Mouse (Mus musculus): ENCODE results near the gene Lin7a. TPM values are rescaled to one million over a fixed set of nuclear protein-coding genes. Genes with fewer than 3 reads are reported as not detected.

Lin7a gene
- polyA plus RNA-seq, 1 experiment from 2014 or later, result 50.8 TPM

GRCm38 (mm10) chr10:107353483-107353882 lies 82.0 kb downstream of the Lin7a start:
- no peaks in the 10 kb centered on the region for H3K36me3 ChIP-seq
- ATAC-seq (ENCODE audit: low read depth), result no peak
- H3K9me3 ChIP-seq, result no peaks in the 10 kb centered on the region
- no peak overlapping the region for H3K9ac ChIP-seq
- no peaks in the 10 kb centered on the region for H3K27me3 ChIP-seq
- H3K4me3 ChIP-seq, result no peak overlapping the region
- no peak overlapping the region for H3K4me2 ChIP-seq
- H3K4me1 ChIP-seq (replicated peaks), result no peaks in the 10 kb centered on the region
- no peak overlapping the region for H3K27ac ChIP-seq (replicated peaks)
- WGBS, result 96% methylated on average over 3 of the region's 3 CpGs

GRCm38 (mm10) chr10:107358443-107359040 lies 87.1 kb downstream of the Lin7a start:
- no peak overlapping the region for H3K4me3 ChIP-seq
- H3K9me3 ChIP-seq, result no peaks in the 10 kb centered on the region
- no peak for ATAC-seq (ENCODE audit: low read depth)
- H3K36me3 ChIP-seq, result no peaks in the 10 kb centered on the region
- H3K9ac ChIP-seq, result no peak overlapping the region
- no peak overlapping the region for H3K4me2 ChIP-seq
- H3K27ac ChIP-seq (replicated peaks), result no peak overlapping the region
- no peaks in the 10 kb centered on the region; the same call in 1 of the 2 replicates for H3K4me1 ChIP-seq (replicated peaks)
- no peaks in the 10 kb centered on the region for H3K27me3 ChIP-seq
- WGBS, result 94% methylated on average over 6 of the region's 6 CpGs

GRCm38 (mm10) chr10:107359296-107359695 lies 87.8 kb downstream of the Lin7a start:
- no peak overlapping the region for H3K4me2 ChIP-seq
- H3K4me1 ChIP-seq (replicated peaks), result no peaks in the 10 kb centered on the region; the same call in 1 of the 2 replicates
- H3K4me3 ChIP-seq, result no peak overlapping the region
- H3K9me3 ChIP-seq, result no peaks in the 10 kb centered on the region
- no peaks in the 10 kb centered on the region for H3K36me3 ChIP-seq
- no peaks in the 10 kb centered on the region for H3K27me3 ChIP-seq
- no peak overlapping the region for H3K9ac ChIP-seq
- H3K27ac ChIP-seq (replicated peaks), result no peak overlapping the region
- no peak for ATAC-seq (ENCODE audit: low read depth)

- H3K36me3 ChIP-seq, result no peaks in the 10 kb centered on the region
- no peak overlapping the region for H3K9ac ChIP-seq
- WGBS, result 67% methylated on average over 4 of the region's 4 CpGs
- ATAC-seq (ENCODE audit: low read depth), result no peak
- H3K4me2 ChIP-seq, result no peak overlapping the region
- H3K9me3 ChIP-seq, result no peaks in the 10 kb centered on the region
- no peaks in the 10 kb centered on the region; the same call in 1 of the 2 replicates for H3K4me1 ChIP-seq (replicated peaks)
- H3K27me3 ChIP-seq, result no peaks in the 10 kb centered on the region
- H3K27ac ChIP-seq (replicated peaks), result no peak overlapping the region
- H3K4me3 ChIP-seq, result no peak overlapping the region
Measured at GRCm38 (mm10) chr10:107361546-107361945, 90.1 kb downstream of the Lin7a start.

DNA sequence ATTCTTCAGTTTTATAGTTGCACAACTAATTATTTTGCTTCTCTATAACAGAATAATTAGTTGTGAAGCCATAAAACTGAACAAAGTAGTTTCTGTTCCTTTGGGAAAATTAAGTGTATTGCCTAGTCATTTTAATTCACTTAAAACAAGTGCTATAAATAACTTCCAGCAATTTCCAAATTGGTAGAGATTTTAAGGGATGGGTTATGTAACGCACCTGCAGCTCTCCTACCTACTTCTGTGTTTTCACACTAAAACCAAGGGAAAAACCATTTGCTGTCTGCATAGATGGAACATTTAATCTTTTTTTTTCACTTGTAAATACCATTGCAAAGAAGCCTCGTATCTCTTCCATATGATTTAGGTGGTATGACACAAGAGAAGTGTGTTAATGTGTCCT lies 90.5 kb downstream of the Lin7a start:
- no peak overlapping the region for H3K4me3 ChIP-seq
- WGBS, result 65% methylated on average over 2 of the region's 2 CpGs
- no peak overlapping the region for H3K9ac ChIP-seq
- H3K4me1 ChIP-seq (replicated peaks), result no peaks in the 10 kb centered on the region; the same call in 1 of the 2 replicates
- H3K36me3 ChIP-seq, result no peaks in the 10 kb centered on the region
- H3K27me3 ChIP-seq, result no peaks in the 10 kb centered on the region
- no peak overlapping the region for H3K27ac ChIP-seq (replicated peaks)
- H3K4me2 ChIP-seq, result no peak overlapping the region
- no peak for ATAC-seq (ENCODE audit: low read depth)
- H3K9me3 ChIP-seq, result no peaks in the 10 kb centered on the region

GRCm38 (mm10) chr10:107363049-107363816 lies 91.7 kb downstream of the Lin7a start:
- ATAC-seq (ENCODE audit: low read depth), result no peak
- no peak overlapping the region for H3K27ac ChIP-seq (replicated peaks)
- no peaks in the 10 kb centered on the region for H3K27me3 ChIP-seq
- no peak overlapping the region for H3K9ac ChIP-seq
- 92% methylated on average over 16 of the region's 16 CpGs for whole genome bisulfite sequencing
- H3K4me2 ChIP-seq, result no peak overlapping the region
- no peak overlapping the region for H3K4me3 ChIP-seq
- no peaks in the 10 kb centered on the region; the same call in 1 of the 2 replicates for H3K4me1 ChIP-seq (replicated peaks)
- no peaks in the 10 kb centered on the region for H3K36me3 ChIP-seq
- H3K9me3 ChIP-seq, result no peaks in the 10 kb centered on the region

GRCm38 (mm10) chr10:107377218-107377617 lies 105.7 kb downstream of the Lin7a start:
- Histone ChIP-seq H3K9ac (no peak overlapping the region), H3K4me2 (no peak overlapping the region), H3K4me3 (no peak overlapping the region), H3K9me3 (no peaks in the 10 kb centered on the region), H3K36me3 (peaks cover 5% of the 10 kb centered on the region; the same call in 1 of the 2 replicates), H3K27me3 (no peaks in the 10 kb centered on the region), H3K4me1 (replicated peaks) (peaks cover 13% of the 10 kb centered on the region; the same call in 1 of the 2 replicates), H3K27ac (replicated peaks) (no peak overlapping the region)
- 34% methylated on average over 2 of the region's 2 CpGs for WGBS
- no peak for ATAC-seq (ENCODE audit: low read depth)

GRCm38 (mm10) chr10:107381143-107381746 lies 109.8 kb downstream of the Lin7a start:
- 41% methylated on average over 4 of the region's 4 CpGs for WGBS

DNA sequence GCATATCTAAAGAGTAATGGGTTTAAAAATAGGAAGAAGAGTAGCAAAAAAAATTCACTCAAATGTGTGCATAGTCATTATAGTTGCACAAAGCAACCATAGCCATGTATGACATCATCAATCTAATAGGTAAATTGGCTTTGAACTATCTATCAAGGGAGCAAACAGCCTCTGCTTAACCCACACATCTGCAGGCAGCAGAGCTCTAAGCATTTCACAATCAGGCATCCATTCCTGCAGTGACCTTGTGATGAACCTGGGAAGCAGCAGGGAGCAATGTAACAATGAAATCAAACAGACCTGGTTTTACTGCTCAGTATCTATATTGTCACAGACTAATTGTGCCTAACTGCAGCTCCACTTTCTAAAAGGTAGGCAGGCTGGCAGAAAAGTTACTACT lies 112.3 kb downstream of the Lin7a start:
- peaks cover 20% of the 10 kb centered on the region; the same call in 1 of the 2 replicates for H3K4me1 ChIP-seq (replicated peaks)
- H3K36me3 ChIP-seq, result no peaks in the 10 kb centered on the region
- H3K27ac ChIP-seq (replicated peaks), result 0 out of 2 replicates have a peak overlapping the region, but pooled peaks have one; percentile 38
- H3K9ac ChIP-seq, result no peak overlapping the region
- no peaks in the 10 kb centered on the region for H3K27me3 ChIP-seq
- ATAC-seq (ENCODE audit: low read depth), result peak; percentile 47
- H3K4me3 ChIP-seq, result no peak overlapping the region
- no peak overlapping the region for H3K4me2 ChIP-seq
- no peaks in the 10 kb centered on the region for H3K9me3 ChIP-seq

More at GRCm38 (mm10) chr10:107381143-107381746, 109.8 kb downstream of the Lin7a start:
- Histone ChIP-seq H3K4me3 (no peak overlapping the region), H3K9ac (no peak overlapping the region), H3K27me3 (no peaks in the 10 kb centered on the region), H3K4me1 (replicated peaks) (peaks cover 20% of the 10 kb centered on the region; the same call in 1 of the 2 replicates), H3K4me2 (no peak overlapping the region), H3K9me3 (no peaks in the 10 kb centered on the region), H3K36me3 (no peaks in the 10 kb centered on the region), H3K27ac (replicated peaks) (peak overlapping the region; percentile 68)
- ATAC-seq (ENCODE audit: low read depth), result peak; percentile 73

GRCm38 (mm10) chr10:107389505-107389904 lies 118.0 kb downstream of the Lin7a start:
- ATAC-seq (ENCODE audit: low read depth), result peak; percentile 72
- Histone ChIP-seq H3K4me2 (no peak overlapping the region), H3K9me3 (no peaks in the 10 kb centered on the region), H3K27me3 (no peaks in the 10 kb centered on the region), H3K9ac (no peak overlapping the region), H3K4me3 (no peak overlapping the region), H3K36me3 (no peaks in the 10 kb centered on the region), H3K4me1 (replicated peaks) (no peaks in the 10 kb centered on the region; the same call in 1 of the 2 replicates), H3K27ac (replicated peaks) (no peak overlapping the region)
- 63% methylated on average over 4 of the region's 4 CpGs for WGBS

DNA sequence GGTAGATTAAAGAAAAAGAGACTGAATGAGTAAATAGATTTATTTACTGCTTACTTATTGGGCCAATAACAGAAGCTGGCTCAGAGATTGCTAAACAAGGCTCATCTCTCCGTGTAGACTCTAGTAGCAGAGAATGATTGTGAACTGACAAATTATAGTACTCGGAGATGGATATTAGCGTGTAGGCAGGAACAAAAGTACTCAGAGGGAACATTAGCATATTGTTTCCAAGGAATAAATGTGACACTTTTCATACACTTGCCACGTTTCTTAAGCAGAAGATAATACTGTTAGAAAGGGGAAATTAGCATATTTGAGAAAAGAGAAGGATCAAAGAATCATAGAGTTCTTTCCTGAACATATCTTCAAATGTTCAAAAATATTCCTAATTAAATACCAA lies 133.9 kb downstream of the Lin7a start:
- Histone ChIP-seq H3K27ac (replicated peaks) (no peak overlapping the region), H3K4me2 (no peak overlapping the region), H3K36me3 (no peaks in the 10 kb centered on the region; the same call in 1 of the 2 replicates), H3K27me3 (no peaks in the 10 kb centered on the region), H3K4me3 (no peak overlapping the region), H3K9ac (no peak overlapping the region), H3K4me1 (replicated peaks) (no peaks in the 10 kb centered on the region), H3K9me3 (no peaks in the 10 kb centered on the region)
- ATAC-seq (ENCODE audit: low read depth), result no peak
- 68% methylated on average over 4 of the region's 4 CpGs for WGBS

GRCm38 (mm10) chr10:107418306-107418705 lies 146.8 kb downstream of the Lin7a start:
- H3K4me2 ChIP-seq, result no peak overlapping the region
- no peak for ATAC-seq (ENCODE audit: low read depth)
- no peaks in the 10 kb centered on the region for H3K4me1 ChIP-seq (replicated peaks)
- no peak overlapping the region for H3K4me3 ChIP-seq
- no peak overlapping the region for H3K9ac ChIP-seq
- peaks cover 8% of the 10 kb centered on the region; the same call in 1 of the 2 replicates for H3K36me3 ChIP-seq
- no peaks in the 10 kb centered on the region for H3K9me3 ChIP-seq
- 86% methylated on average over 14 of the region's 14 CpGs for WGBS
- H3K27ac ChIP-seq (replicated peaks), result no peak overlapping the region
- H3K27me3 ChIP-seq, result no peaks in the 10 kb centered on the region

All from neural tube, embryonic 13.5 days (tissue).